Mouse (Mus musculus) stomach, embryonic 15.5 days (tissue): ENCODE measurements around the gene Tle4. TPM values are rescaled to one million over a fixed set of nuclear protein-coding genes. Genes with fewer than 3 reads are reported as not detected.

ENCODE experiments used
- ATAC-seq: fragments of 200-750 bp; cut with Nextera tagmentation; 2 replicates; pipeline ENCODE4 v1.8.0; 2017; ENCODE audit warnings: low read depth, moderate number of reproducible peaks, moderate TSS enrichment; ENCODE audit not compliant: insufficient read depth, low FRiP score
- H3K27ac ChIP-seq: fragments of 300-500 bp; sonication (generic); 2 replicates; pipeline ENCODE4 v1.5.1; 2015; ENCODE audit warnings: mild to moderate bottlenecking, inconsistent platforms
- H3K27me3 ChIP-seq: fragments of 300-500 bp; sonication (generic); replicated peaks from 2 replicates; pipeline ENCODE4 v1.6.1; 2015; ENCODE audit warnings: inconsistent platforms
- H3K36me3 ChIP-seq: fragments of 300-500 bp; sonication (generic); 2 replicates; pipeline ENCODE4 v1.6.1; 2015; ENCODE audit warnings: inconsistent platforms
- H3K4me1 ChIP-seq: fragments of 300-500 bp; sonication (generic); 2 replicates; pipeline ENCODE4 v1.6.1; 2015; ENCODE audit warnings: inconsistent platforms
- H3K4me2 ChIP-seq: fragments of 300-500 bp; sonication (generic); 2 replicates; pipeline ENCODE4 v1.6.1; 2015; ENCODE audit warnings: mild to moderate bottlenecking, inconsistent platforms
- H3K4me3 ChIP-seq: fragments of 300-500 bp; sonication (generic); replicated peaks from 2 replicates; pipeline ENCODE4 v1.5.1; 2015; ENCODE audit warnings: inconsistent platforms
- H3K9ac ChIP-seq: fragments of 300-500 bp; sonication (generic); 2 replicates; pipeline ENCODE4 v1.6.1; 2015; ENCODE audit warnings: inconsistent platforms
- H3K9me3 ChIP-seq: fragments of 300-500 bp; sonication (generic); 2 replicates; pipeline ENCODE4 v1.6.1; 2016; ENCODE audit warnings: inconsistent platforms
- WGBS: fragments of 180-500 bp; shearing (Covaris S2); methylation state at CpG from one replicate; pipeline ENCODE4 v1.1.7; 2015; 5-methylcytosine and 5-hydroxymethylcytosine counted together
- polyA plus RNA-seq: library from polyadenylated mRNA; unstranded; fragments of >200 nt; fragmentation: Nextera tagmentation; extraction: Ambion mirVana; gene quantifications from 2 replicates; pipeline ENCODE4 v1.2.1, GENCODE M21; 2015

The Tle4 gene
- polyA plus RNA-seq, 1 experiment from 2014 or later = 16.7 TPM

DNA sequence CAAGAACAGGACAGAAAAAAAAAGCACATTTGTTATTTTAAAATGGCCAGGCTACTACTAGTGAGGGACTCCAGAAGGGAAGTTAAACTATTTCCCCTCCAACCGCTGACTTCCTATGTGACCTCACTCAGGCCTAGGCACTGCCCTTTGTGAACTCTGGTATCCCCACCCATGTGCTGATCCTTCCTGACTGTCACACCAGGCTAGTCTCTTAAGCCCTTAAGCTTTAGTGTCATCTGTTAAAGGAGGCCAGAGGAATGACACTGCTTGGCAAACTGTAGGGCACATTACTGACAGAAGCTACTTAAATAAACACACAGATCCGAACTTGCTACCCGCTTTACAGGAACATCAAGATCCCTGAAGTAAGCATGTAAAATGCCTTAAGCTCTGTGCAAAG, 11.7 kb downstream of the Tle4 start:
- ATAC-seq = peak; percentile 22; the same call in 1 of the 2 replicates
- Histone ChIP-seq H3K36me3 (no peaks in the 10 kb centered on the region; the same call in 1 of the 2 replicates), H3K9me3 (no peaks in the 10 kb centered on the region), H3K27me3 (no peaks in the 10 kb centered on the region), H3K9ac (no peak overlapping the region), H3K4me3 (no peak overlapping the region), H3K4me2 (no peak overlapping the region), H3K27ac (peak overlapping the region; percentile 9; the same call in 1 of the 2 replicates), H3K4me1 (peaks cover 6% of the 10 kb centered on the region)
- 54% methylated on average over 3 of the region's 3 CpGs for WGBS

GRCm38 (mm10) chr19:14585731-14586130, 12.1 kb downstream of the Tle4 start:
- H3K27me3 ChIP-seq = no peaks in the 10 kb centered on the region
- no peaks in the 10 kb centered on the region for H3K9me3 ChIP-seq
- H3K4me3 ChIP-seq = no peak overlapping the region
- peaks cover 6% of the 10 kb centered on the region for H3K4me1 ChIP-seq
- no peak overlapping the region for H3K4me2 ChIP-seq
- H3K27ac ChIP-seq = peak overlapping the region; percentile 9; the same call in 1 of the 2 replicates
- 73% methylated on average over 4 of the region's 4 CpGs for WGBS
- no peak for ATAC-seq
- no peaks in the 10 kb centered on the region; the same call in 1 of the 2 replicates for H3K36me3 ChIP-seq
- no peak overlapping the region for H3K9ac ChIP-seq

DNA sequence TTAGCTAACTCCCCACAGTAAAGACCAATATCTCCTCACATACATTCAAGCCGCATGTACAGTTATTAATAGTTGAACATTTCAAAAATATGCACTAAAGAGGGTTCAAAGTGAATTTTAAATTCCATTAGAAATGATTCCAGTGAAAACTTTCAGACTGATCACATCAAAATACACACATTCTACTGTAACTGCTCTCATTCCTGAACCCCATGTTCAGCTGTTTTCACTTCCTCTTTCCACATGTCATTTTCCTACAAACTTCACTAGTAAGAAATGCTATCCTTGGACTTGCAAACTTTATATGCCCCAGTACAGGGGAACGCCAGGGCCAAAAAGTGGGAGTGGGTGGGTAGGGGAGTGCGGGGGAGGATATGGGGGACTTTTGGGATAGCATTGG, 12.6 kb downstream of the Tle4 start:
- Histone ChIP-seq H3K36me3 (no peaks in the 10 kb centered on the region; the same call in 1 of the 2 replicates), H3K4me1 (peaks cover 6% of the 10 kb centered on the region), H3K4me3 (no peak overlapping the region), H3K9ac (no peak overlapping the region), H3K27ac (no peak overlapping the region), H3K4me2 (no peak overlapping the region), H3K27me3 (no peaks in the 10 kb centered on the region), H3K9me3 (no peaks in the 10 kb centered on the region)
- 87% methylated on average over 3 of the region's 3 CpGs for WGBS
- ATAC-seq = no peak

GRCm38 (mm10) chr19:14578698-14579097, 19.2 kb downstream of the Tle4 start:
- Histone ChIP-seq H3K4me2 (no peak overlapping the region), H3K27ac (no peak overlapping the region), H3K4me1 (no peaks in the 10 kb centered on the region), H3K36me3 (no peaks in the 10 kb centered on the region), H3K9me3 (no peaks in the 10 kb centered on the region), H3K9ac (no peak overlapping the region), H3K27me3 (no peaks in the 10 kb centered on the region), H3K4me3 (no peak overlapping the region)
- no peak for ATAC-seq
- WGBS = 77% methylated on average over 5 of the region's 5 CpGs

DNA sequence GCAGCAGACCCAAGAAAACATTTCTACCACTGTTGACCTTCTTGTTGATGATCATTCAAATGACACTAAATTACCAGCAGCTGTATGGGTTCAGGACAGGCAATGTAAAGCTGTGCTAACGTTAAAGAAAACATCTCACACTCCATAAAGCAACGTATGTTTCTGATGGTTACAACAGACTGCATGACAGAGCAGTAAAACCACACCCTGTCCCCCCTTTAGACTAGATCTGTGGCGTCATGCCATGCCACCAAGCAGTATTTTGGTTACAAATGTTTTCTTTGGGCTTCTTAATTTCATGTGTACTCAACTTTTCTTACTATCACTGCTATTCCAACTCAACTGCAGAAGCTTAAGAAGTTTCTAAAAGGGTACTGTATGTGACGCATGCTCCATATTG, 19.8 kb downstream of the Tle4 start:
- no peaks in the 10 kb centered on the region for H3K36me3 ChIP-seq
- no peak for ATAC-seq
- H3K27ac ChIP-seq = no peak overlapping the region
- no peaks in the 10 kb centered on the region for H3K4me1 ChIP-seq
- 69% methylated on average over 4 of the region's 4 CpGs for WGBS
- no peaks in the 10 kb centered on the region for H3K9me3 ChIP-seq
- no peak overlapping the region for H3K4me3 ChIP-seq
- H3K4me2 ChIP-seq = no peak overlapping the region
- no peak overlapping the region for H3K9ac ChIP-seq
- H3K27me3 ChIP-seq = no peaks in the 10 kb centered on the region

DNA sequence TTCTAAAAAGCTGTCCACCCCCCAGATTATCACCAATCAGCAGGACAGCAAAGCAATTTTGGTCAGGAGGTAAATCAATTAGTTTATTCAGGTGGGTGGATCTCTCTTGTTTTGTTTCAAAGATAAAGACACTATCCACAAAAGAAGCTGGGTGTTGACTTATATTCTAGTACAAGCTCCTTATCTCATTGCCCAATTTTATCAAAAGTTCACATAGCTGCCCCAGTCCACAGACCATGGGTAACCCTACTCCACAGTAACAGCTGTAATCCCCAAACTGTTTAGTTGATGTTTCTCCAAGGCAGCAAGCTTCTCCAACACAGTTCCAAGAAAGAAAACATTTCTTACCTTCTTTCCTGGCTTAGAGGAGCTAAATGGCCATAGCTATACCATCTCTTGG, 21.5 kb downstream of the Tle4 start:
- H3K4me3 ChIP-seq = no peak overlapping the region
- no peak overlapping the region for H3K27ac ChIP-seq
- H3K4me1 ChIP-seq = no peaks in the 10 kb centered on the region
- no peak overlapping the region for H3K9ac ChIP-seq
- H3K9me3 ChIP-seq = no peaks in the 10 kb centered on the region
- no peak for ATAC-seq
- H3K27me3 ChIP-seq = no peaks in the 10 kb centered on the region
- H3K4me2 ChIP-seq = no peak overlapping the region
- no peaks in the 10 kb centered on the region for H3K36me3 ChIP-seq

DNA sequence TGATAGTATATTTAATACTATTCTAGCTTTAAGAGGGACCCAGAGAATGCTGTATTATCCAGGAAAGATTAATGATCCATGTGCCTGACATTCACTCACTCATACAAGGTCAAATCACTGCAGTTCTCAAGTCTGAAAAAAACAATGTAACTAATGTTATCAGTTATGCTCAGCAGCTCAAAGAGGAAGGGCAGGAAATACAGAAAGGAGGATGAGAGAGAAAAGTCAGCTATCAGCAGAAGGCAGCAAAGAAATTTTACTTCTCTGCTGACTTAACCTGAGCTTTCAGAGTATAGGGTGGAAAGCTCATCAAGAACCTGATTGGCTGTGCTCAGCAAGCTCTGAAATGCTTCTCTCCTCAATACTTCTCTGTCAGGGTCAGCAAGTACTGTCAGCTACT, 29.0 kb downstream of the Tle4 start:
- Histone ChIP-seq H3K4me3 (no peak overlapping the region), H3K4me2 (no peak overlapping the region), H3K27ac (no peak overlapping the region), H3K27me3 (no peaks in the 10 kb centered on the region), H3K4me1 (no peaks in the 10 kb centered on the region), H3K9me3 (no peaks in the 10 kb centered on the region), H3K9ac (no peak overlapping the region), H3K36me3 (no peaks in the 10 kb centered on the region)
- no peak for ATAC-seq

GRCm38 (mm10) chr19:14567081-14567480, 30.8 kb downstream of the Tle4 start:
- WGBS = 74% methylated on average over 3 of the region's 3 CpGs
- no peak for ATAC-seq

DNA sequence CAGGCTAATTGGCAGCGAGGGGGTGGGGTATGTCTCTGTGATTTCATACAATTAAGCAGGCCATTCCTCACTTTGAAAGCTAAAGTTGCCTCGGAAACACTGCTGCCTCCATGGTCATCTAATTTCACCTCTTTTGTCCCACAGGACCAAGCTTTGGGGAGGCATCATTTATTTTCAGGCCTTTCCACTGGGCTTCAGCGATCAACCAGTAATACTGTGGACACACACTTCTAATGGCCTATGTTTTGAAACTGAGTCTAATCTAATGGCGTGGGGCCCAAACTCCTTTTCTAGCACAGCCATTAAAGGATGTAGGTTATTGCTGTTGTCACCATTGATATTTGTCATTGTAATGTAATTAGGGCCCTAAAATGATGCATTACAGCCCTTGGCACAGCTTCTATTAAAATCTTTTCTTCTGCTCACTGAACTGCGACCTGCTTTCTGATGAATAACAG, 31.3 kb downstream of the Tle4 start:
- no peaks in the 10 kb centered on the region for H3K27me3 ChIP-seq
- 64% methylated on average over 5 of the region's 5 CpGs for WGBS
- no peak overlapping the region for H3K4me3 ChIP-seq
- H3K9ac ChIP-seq = no peak overlapping the region
- H3K4me2 ChIP-seq = no peak overlapping the region
- H3K4me1 ChIP-seq = no peaks in the 10 kb centered on the region
- no peak overlapping the region for H3K27ac ChIP-seq
- ATAC-seq = no peak
- H3K36me3 ChIP-seq = no peaks in the 10 kb centered on the region
- no peaks in the 10 kb centered on the region for H3K9me3 ChIP-seq

More at GRCm38 (mm10) chr19:14567081-14567480, 30.8 kb downstream of the Tle4 start:
- no peak overlapping the region for H3K27ac ChIP-seq
- H3K9me3 ChIP-seq = no peaks in the 10 kb centered on the region
- H3K27me3 ChIP-seq = no peaks in the 10 kb centered on the region
- no peak overlapping the region for H3K4me3 ChIP-seq
- no peak overlapping the region for H3K4me2 ChIP-seq
- no peaks in the 10 kb centered on the region for H3K36me3 ChIP-seq
- H3K9ac ChIP-seq = no peak overlapping the region
- H3K4me1 ChIP-seq = no peaks in the 10 kb centered on the region

DNA sequence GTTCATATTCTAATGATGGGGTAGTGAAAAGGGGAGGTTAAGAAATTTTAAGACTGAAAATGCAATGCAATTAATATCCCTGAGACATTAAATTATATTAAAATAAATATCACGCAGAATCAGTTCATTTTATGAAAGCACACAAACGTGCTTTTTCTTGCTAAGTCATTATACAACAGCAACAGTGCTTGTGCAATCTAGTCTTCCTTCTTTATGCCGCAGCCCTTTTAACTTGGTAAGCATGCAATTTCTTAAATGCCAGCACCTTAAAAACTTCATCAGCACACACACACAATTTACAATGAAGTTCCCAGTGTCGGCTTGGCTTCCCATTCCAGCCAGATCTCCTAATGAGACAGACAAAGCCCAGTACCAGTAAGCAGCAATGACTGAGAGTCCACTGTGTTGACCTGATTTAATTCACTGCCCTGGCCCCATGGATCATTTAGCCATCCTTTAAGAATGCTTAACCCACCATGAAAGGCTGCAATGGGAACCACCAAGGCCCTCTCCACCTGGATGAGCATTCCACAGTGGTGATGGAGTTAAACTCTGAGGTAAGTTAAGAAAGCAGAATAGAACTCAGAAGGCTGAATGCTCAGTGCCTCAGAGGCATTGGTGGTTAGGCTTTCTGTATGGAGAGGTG, 32.3 kb downstream of the Tle4 start:
- Histone ChIP-seq H3K4me2 (no peak overlapping the region), H3K27ac (no peak overlapping the region), H3K36me3 (no peaks in the 10 kb centered on the region), H3K9me3 (no peaks in the 10 kb centered on the region), H3K9ac (no peak overlapping the region), H3K4me1 (no peaks in the 10 kb centered on the region), H3K4me3 (no peak overlapping the region), H3K27me3 (no peaks in the 10 kb centered on the region)
- 77% methylated on average over 4 of the region's 4 CpGs for WGBS
- ATAC-seq = no peak

GRCm38 (mm10) chr19:14563273-14563959, 34.4 kb downstream of the Tle4 start:
- no peaks in the 10 kb centered on the region for H3K9me3 ChIP-seq
- WGBS = 76% methylated on average over 4 of the region's 4 CpGs
- H3K4me1 ChIP-seq = no peaks in the 10 kb centered on the region
- no peak overlapping the region for H3K27ac ChIP-seq
- no peaks in the 10 kb centered on the region for H3K27me3 ChIP-seq
- H3K36me3 ChIP-seq = no peaks in the 10 kb centered on the region
- no peak overlapping the region for H3K9ac ChIP-seq
- no peak overlapping the region for H3K4me3 ChIP-seq
- ATAC-seq = no peak
- H3K4me2 ChIP-seq = no peak overlapping the region

GRCm38 (mm10) chr19:14547871-14548270, 50.0 kb downstream of the Tle4 start:
- Histone ChIP-seq H3K9ac (no peak overlapping the region), H3K4me3 (no peak overlapping the region), H3K4me2 (no peak overlapping the region), H3K9me3 (no peaks in the 10 kb centered on the region), H3K27ac (no peak overlapping the region), H3K27me3 (no peaks in the 10 kb centered on the region), H3K4me1 (no peaks in the 10 kb centered on the region), H3K36me3 (no peaks in the 10 kb centered on the region)
- ATAC-seq = no peak
- WGBS = 84% methylated on average over 3 of the region's 3 CpGs
